Mouse (Mus musculus): Measurements from ENCODE around the gene Capzb. TPM values are rescaled to one million over a fixed set of nuclear protein-coding genes. Genes with fewer than 3 reads are reported as not detected.
A peak's percentile ranks its signal among the peaks of the same experiment; 100 is the strongest.

Capzb gene
- polyA plus RNA-seq, 1 experiment from 2014 or later, result 208 TPM

GRCm38 (mm10) chr4:139232479-139233145, 39.9 kb downstream of the Capzb start:
- ATAC-seq, result no peak
- no peak overlapping the region for H3K27ac ChIP-seq
- WGBS (ENCODE audit: insufficient replicate concordance), result 68% methylated on average over 6 of the region's 6 CpGs
- H3K27me3 ChIP-seq (replicated peaks), result no peaks in the 10 kb centered on the region
- H3K36me3 ChIP-seq, result peaks cover 29% of the 10 kb centered on the region
- H3K9ac ChIP-seq, result no peak overlapping the region
- no peak overlapping the region for H3K4me2 ChIP-seq
- no peaks in the 10 kb centered on the region for H3K9me3 ChIP-seq (replicated peaks)
- no peak overlapping the region for H3K4me3 ChIP-seq
- peaks cover 72% of the 10 kb centered on the region for H3K4me1 ChIP-seq

GRCm38 (mm10) chr4:139233146-139233495, 40.4 kb downstream of the Capzb start:
- no peak overlapping the region for H3K4me3 ChIP-seq
- WGBS (ENCODE audit: insufficient replicate concordance), result 76% methylated on average over 7 of the region's 7 CpGs
- no peak overlapping the region for H3K9ac ChIP-seq
- H3K4me1 ChIP-seq, result peaks cover 68% of the 10 kb centered on the region
- no peak overlapping the region for H3K4me2 ChIP-seq
- H3K9me3 ChIP-seq (replicated peaks), result no peaks in the 10 kb centered on the region
- no peak overlapping the region for H3K27ac ChIP-seq
- peaks cover 30% of the 10 kb centered on the region for H3K36me3 ChIP-seq
- H3K27me3 ChIP-seq (replicated peaks), result no peaks in the 10 kb centered on the region
- peak; percentile 27; the same call in 1 of the 2 replicates for ATAC-seq

- peak; percentile 48 for ATAC-seq
- H3K27ac ChIP-seq, result no peak overlapping the region
- H3K27me3 ChIP-seq (replicated peaks), result no peaks in the 10 kb centered on the region
- no peak overlapping the region for H3K4me2 ChIP-seq
- 36% methylated on average over 4 of the region's 4 CpGs for WGBS (ENCODE audit: insufficient replicate concordance)
- H3K4me3 ChIP-seq, result no peak overlapping the region
- peaks cover 61% of the 10 kb centered on the region for H3K4me1 ChIP-seq
- H3K9me3 ChIP-seq (replicated peaks), result no peaks in the 10 kb centered on the region
- H3K9ac ChIP-seq, result no peak overlapping the region
- peaks cover 34% of the 10 kb centered on the region for H3K36me3 ChIP-seq
These were observed 41.1 kb downstream of the Capzb start for GRCm38 (mm10) chr4:139233755-139234254.

- H3K4me3 ChIP-seq, result no peak overlapping the region
- no peak for ATAC-seq
- no peaks in the 10 kb centered on the region for H3K27me3 ChIP-seq (replicated peaks)
- WGBS (ENCODE audit: insufficient replicate concordance), result 91% methylated on average over 4 of the region's 4 CpGs
- H3K4me2 ChIP-seq, result no peak overlapping the region
- H3K9ac ChIP-seq, result no peak overlapping the region
- no peaks in the 10 kb centered on the region for H3K9me3 ChIP-seq (replicated peaks)
- H3K27ac ChIP-seq, result no peak overlapping the region
- H3K4me1 ChIP-seq, result peaks cover 56% of the 10 kb centered on the region
- peaks cover 37% of the 10 kb centered on the region for H3K36me3 ChIP-seq
These were observed 41.6 kb downstream of the Capzb start for GRCm38 (mm10) chr4:139234261-139234660.

- no peak overlapping the region for H3K4me3 ChIP-seq
- H3K27me3 ChIP-seq (replicated peaks), result no peaks in the 10 kb centered on the region
- WGBS (ENCODE audit: insufficient replicate concordance), result 85% methylated on average over 7 of the region's 7 CpGs
- no peak overlapping the region for H3K4me2 ChIP-seq
- no peak overlapping the region for H3K27ac ChIP-seq
- no peak overlapping the region for H3K9ac ChIP-seq
- peaks cover 44% of the 10 kb centered on the region for H3K4me1 ChIP-seq
- ATAC-seq, result no peak
- H3K9me3 ChIP-seq (replicated peaks), result no peaks in the 10 kb centered on the region
- peaks cover 47% of the 10 kb centered on the region for H3K36me3 ChIP-seq
These were observed 42.9 kb downstream of the Capzb start for GRCm38 (mm10) chr4:139235556-139235955.

- H3K9ac ChIP-seq, result no peak overlapping the region
- peaks cover 58% of the 10 kb centered on the region for H3K36me3 ChIP-seq
- peaks cover 13% of the 10 kb centered on the region for H3K4me1 ChIP-seq
- H3K27me3 ChIP-seq (replicated peaks), result no peaks in the 10 kb centered on the region
- H3K9me3 ChIP-seq (replicated peaks), result no peaks in the 10 kb centered on the region
- no peak for ATAC-seq
- no peak overlapping the region for H3K4me2 ChIP-seq
- no peak overlapping the region for H3K27ac ChIP-seq
- WGBS (ENCODE audit: insufficient replicate concordance), result 84% methylated on average over 16 of the region's 16 CpGs
- H3K4me3 ChIP-seq, result no peak overlapping the region
These were observed 45.9 kb downstream of the Capzb start for GRCm38 (mm10) chr4:139238612-139239011.

- peaks cover 60% of the 10 kb centered on the region for H3K36me3 ChIP-seq
- H3K27me3 ChIP-seq (replicated peaks), result no peaks in the 10 kb centered on the region
- H3K4me2 ChIP-seq, result no peak overlapping the region
- H3K4me3 ChIP-seq, result no peak overlapping the region
- H3K4me1 ChIP-seq, result no peaks in the 10 kb centered on the region
- no peak overlapping the region for H3K27ac ChIP-seq
- no peak overlapping the region for H3K9ac ChIP-seq
- no peaks in the 10 kb centered on the region for H3K9me3 ChIP-seq (replicated peaks)
- 76% methylated on average over 6 of the region's 6 CpGs for WGBS (ENCODE audit: insufficient replicate concordance)
- ATAC-seq, result no peak
These were observed 47.6 kb downstream of the Capzb start for GRCm38 (mm10) chr4:139240334-139240733.

- no peak for ATAC-seq
- Histone ChIP-seq H3K9me3 (replicated peaks) (no peaks in the 10 kb centered on the region), H3K27ac (no peak overlapping the region), H3K4me2 (no peak overlapping the region), H3K4me3 (no peak overlapping the region), H3K36me3 (peaks cover 57% of the 10 kb centered on the region), H3K27me3 (replicated peaks) (no peaks in the 10 kb centered on the region), H3K9ac (no peak overlapping the region), H3K4me1 (no peaks in the 10 kb centered on the region)
- WGBS (ENCODE audit: insufficient replicate concordance), result 79% methylated on average over 22 of the region's 22 CpGs
These were observed 49.2 kb downstream of the Capzb start for GRCm38 (mm10) chr4:139241678-139242606.

GRCm38 (mm10) chr4:139242607-139242955, 49.9 kb downstream of the Capzb start:
- Histone ChIP-seq H3K27ac (no peak overlapping the region), H3K4me3 (no peak overlapping the region), H3K27me3 (replicated peaks) (no peaks in the 10 kb centered on the region), H3K4me2 (no peak overlapping the region), H3K9me3 (replicated peaks) (no peaks in the 10 kb centered on the region), H3K9ac (no peak overlapping the region), H3K36me3 (peaks cover 62% of the 10 kb centered on the region), H3K4me1 (no peaks in the 10 kb centered on the region)
- no peak for ATAC-seq
- WGBS (ENCODE audit: insufficient replicate concordance), result 72% methylated on average over 7 of the region's 7 CpGs

- H3K9me3 ChIP-seq (replicated peaks), result no peaks in the 10 kb centered on the region
- ATAC-seq, result no peak
- H3K4me1 ChIP-seq, result peaks cover 2% of the 10 kb centered on the region; the same call in 1 of the 2 replicates
- 79% methylated on average over 3 of the region's 3 CpGs for WGBS (ENCODE audit: insufficient replicate concordance)
- H3K27me3 ChIP-seq (replicated peaks), result no peaks in the 10 kb centered on the region
- no peak overlapping the region for H3K9ac ChIP-seq
- H3K27ac ChIP-seq, result no peak overlapping the region
- H3K4me2 ChIP-seq, result no peak overlapping the region
- H3K36me3 ChIP-seq, result peaks cover 55% of the 10 kb centered on the region
- no peak overlapping the region for H3K4me3 ChIP-seq
These were observed 51.5 kb downstream of the Capzb start for GRCm38 (mm10) chr4:139244176-139244575.

GRCm38 (mm10) chr4:139244766-139245165, 52.1 kb downstream of the Capzb start:
- WGBS (ENCODE audit: insufficient replicate concordance), result 75% methylated on average over 6 of the region's 6 CpGs
- no peak overlapping the region for H3K4me2 ChIP-seq
- H3K27ac ChIP-seq, result no peak overlapping the region
- peaks cover 49% of the 10 kb centered on the region for H3K36me3 ChIP-seq
- no peaks in the 10 kb centered on the region for H3K27me3 ChIP-seq (replicated peaks)
- H3K9me3 ChIP-seq (replicated peaks), result no peaks in the 10 kb centered on the region
- H3K4me3 ChIP-seq, result no peak overlapping the region
- peaks cover 8% of the 10 kb centered on the region for H3K4me1 ChIP-seq
- no peak for ATAC-seq
- no peak overlapping the region for H3K9ac ChIP-seq

GRCm38 (mm10) chr4:139245534-139245933, 52.8 kb downstream of the Capzb start:
- no peak overlapping the region for H3K4me2 ChIP-seq
- H3K9ac ChIP-seq, result no peak overlapping the region
- no peak overlapping the region for H3K27ac ChIP-seq
- 72% methylated on average over 2 of the region's 2 CpGs for WGBS (ENCODE audit: insufficient replicate concordance)
- H3K36me3 ChIP-seq, result peaks cover 42% of the 10 kb centered on the region
- H3K4me3 ChIP-seq, result no peak overlapping the region
- H3K4me1 ChIP-seq, result peaks cover 16% of the 10 kb centered on the region
- H3K27me3 ChIP-seq (replicated peaks), result no peaks in the 10 kb centered on the region
- no peaks in the 10 kb centered on the region for H3K9me3 ChIP-seq (replicated peaks)
- ATAC-seq, result no peak

Data from liver, embryonic 12.5 days (tissue).